Mouse (Mus musculus): ENCODE measurements around the gene Oxtr. TPM values are rescaled to one million over a fixed set of nuclear protein-coding genes. Genes with fewer than 3 reads are reported as not detected.
A peak's percentile ranks its signal among the peaks of the same experiment; 100 is the strongest.

The Oxtr gene
- 0.17 and 0.24 TPM in 2 replicates for polyA plus RNA-seq (2015; fragmentation: Nextera tagmentation; extraction: Ambion mirVana)

DNA sequence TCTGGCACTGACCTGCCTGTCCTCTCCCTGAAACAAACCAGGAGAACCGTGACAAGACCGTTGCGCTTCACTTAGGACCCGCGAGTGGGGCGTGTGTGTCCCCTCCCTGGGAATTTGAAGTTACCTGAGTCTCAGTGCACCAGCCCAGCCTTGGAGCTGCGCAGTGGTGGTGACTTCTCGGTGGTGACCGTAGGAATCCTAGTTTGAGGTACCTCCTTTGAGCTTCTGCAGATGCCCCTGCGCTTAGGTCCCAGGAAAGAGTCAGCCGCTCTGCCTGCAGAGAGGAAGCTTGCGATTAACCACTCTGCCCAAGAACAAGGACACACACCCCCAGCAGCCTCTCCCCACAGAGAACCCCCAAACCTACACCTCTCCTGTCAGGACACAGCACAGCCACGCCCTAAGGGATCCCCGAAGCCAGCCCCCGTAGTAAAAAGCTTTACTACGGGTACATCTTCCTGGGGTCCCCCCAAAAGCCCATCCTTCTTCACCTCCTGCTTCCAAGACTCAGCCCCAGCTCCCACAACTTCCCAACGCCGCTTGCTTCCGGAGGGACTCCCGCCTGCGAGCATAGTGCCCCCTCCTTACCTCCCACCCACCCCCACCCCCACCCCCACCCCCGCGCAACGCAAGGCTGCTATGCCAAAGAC is at the start of gene Oxtr:
Oxtr (minus strand) TSS at position 34 of the 650 bp plus-strand sequence.
- peak; percentile 14 for ATAC-seq
- peak within 1 kb of the TSS; percentile 63 for H3K9ac ChIP-seq (ENCODE audit: low read depth, low read length)
- WGBS, result 7% methylated on average over 24 of the region's 24 CpGs
- peak within 1 kb of the TSS; percentile 91 for H3K4me2 ChIP-seq (ENCODE audit: low read depth, low read length)
- H3K27ac ChIP-seq (ENCODE audit: low read length), result no peak within 1 kb of the TSS
- H3K4me1 ChIP-seq (ENCODE audit: control insufficient read depth, insufficient read depth, low read length), result peaks cover 22% of the 10 kb centered on the region
- peaks cover 37% of the 10 kb centered on the region for H3K27me3 ChIP-seq (replicated peaks; ENCODE audit: control insufficient read depth, insufficient read depth, low read length)
- H3K4me3 ChIP-seq (ENCODE audit: low read length), result peak within 1 kb of the TSS; percentile 51
- no peaks in the 10 kb centered on the region for H3K9me3 ChIP-seq (ENCODE audit: control insufficient read depth, low read length)
- H3K36me3 ChIP-seq (ENCODE audit: control insufficient read depth, insufficient read depth, low read length), result no peaks in the 10 kb centered on the region

DNA sequence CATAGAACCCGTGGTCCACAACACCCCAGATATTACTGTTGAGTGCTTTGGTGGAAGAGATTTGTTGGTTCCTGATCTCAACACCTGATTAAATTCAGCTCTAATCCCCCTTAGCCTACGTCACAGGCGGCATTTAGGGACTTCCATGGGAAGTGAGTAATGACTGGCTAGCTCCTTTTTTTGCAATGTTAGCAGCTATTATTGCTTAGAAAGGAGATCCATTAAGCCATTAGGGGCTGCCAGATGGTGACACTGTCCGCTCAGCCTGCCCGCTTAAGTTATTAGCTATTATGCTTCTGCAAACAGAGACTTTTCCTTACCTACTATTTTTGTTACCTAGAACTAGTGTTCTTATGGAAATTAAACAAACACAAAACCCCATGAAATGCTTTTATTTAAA is 35.7 kb upstream of the Oxtr start:
- Histone ChIP-seq H3K27ac (ENCODE audit: low read length) (no peak overlapping the region), H3K4me3 (ENCODE audit: low read length) (no peak overlapping the region), H3K36me3 (ENCODE audit: control insufficient read depth, insufficient read depth, low read length) (no peaks in the 10 kb centered on the region), H3K9me3 (ENCODE audit: control insufficient read depth, low read length) (no peaks in the 10 kb centered on the region), H3K9ac (ENCODE audit: low read depth, low read length) (no peak overlapping the region), H3K27me3 (replicated peaks; ENCODE audit: control insufficient read depth, insufficient read depth, low read length) (no peaks in the 10 kb centered on the region), H3K4me2 (ENCODE audit: low read depth, low read length) (no peak overlapping the region), H3K4me1 (ENCODE audit: control insufficient read depth, insufficient read depth, low read length) (no peaks in the 10 kb centered on the region)
- WGBS, result 67% methylated on average over 5 of the region's 5 CpGs
- ATAC-seq, result no peak

DNA sequence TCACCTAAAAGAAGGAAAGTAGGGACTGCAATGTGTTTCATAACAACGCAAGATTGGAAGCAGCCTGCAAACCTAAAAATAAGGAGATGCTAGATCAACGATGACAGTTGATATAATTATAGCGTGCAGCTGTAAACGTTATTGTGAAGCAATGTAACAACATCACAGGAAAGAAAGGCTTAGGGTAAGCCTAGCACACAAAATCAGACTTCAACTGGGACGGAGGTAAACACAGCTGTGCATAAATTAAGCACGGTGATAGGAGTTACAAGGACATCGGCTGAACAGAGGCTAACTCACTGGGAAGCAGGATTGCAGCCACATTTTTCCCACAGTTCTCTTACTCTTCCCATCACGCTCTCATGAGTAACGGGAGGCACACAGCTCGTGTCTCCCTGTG is 34.7 kb upstream of the Oxtr start:
- H3K27ac ChIP-seq (ENCODE audit: low read length), result no peak overlapping the region
- H3K9ac ChIP-seq (ENCODE audit: low read depth, low read length), result no peak overlapping the region
- ATAC-seq, result no peak
- no peaks in the 10 kb centered on the region for H3K36me3 ChIP-seq (ENCODE audit: control insufficient read depth, insufficient read depth, low read length)
- no peak overlapping the region for H3K4me3 ChIP-seq (ENCODE audit: low read length)
- 38% methylated on average over 10 of the region's 10 CpGs for WGBS
- no peaks in the 10 kb centered on the region for H3K9me3 ChIP-seq (ENCODE audit: control insufficient read depth, low read length)
- H3K27me3 ChIP-seq (replicated peaks; ENCODE audit: control insufficient read depth, insufficient read depth, low read length), result no peaks in the 10 kb centered on the region
- no peak overlapping the region for H3K4me2 ChIP-seq (ENCODE audit: low read depth, low read length)
- H3K4me1 ChIP-seq (ENCODE audit: control insufficient read depth, insufficient read depth, low read length), result no peaks in the 10 kb centered on the region

DNA sequence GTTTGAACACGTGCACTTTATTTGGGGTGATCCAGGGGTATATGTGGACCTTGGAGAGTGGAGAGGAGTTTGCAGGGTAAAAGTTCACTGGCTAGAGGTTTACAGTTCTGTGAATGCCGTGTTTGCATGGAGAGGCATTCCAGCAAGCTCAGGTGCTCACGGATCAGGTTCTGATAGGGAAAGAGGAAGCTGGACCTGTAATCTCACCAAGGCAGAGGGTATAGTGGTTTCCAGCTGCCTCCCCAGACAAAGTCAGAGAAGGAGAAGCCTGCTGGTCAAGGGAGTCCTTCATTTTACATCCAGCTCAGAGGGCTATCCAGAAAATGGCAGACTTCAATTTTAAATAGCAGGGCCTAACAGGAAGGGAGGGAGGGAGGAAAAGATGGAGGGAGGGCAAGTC is 28.2 kb upstream of the Oxtr start:
- no peak for ATAC-seq
- Histone ChIP-seq H3K4me2 (ENCODE audit: low read depth, low read length) (no peak overlapping the region), H3K27ac (ENCODE audit: low read length) (no peak overlapping the region), H3K9me3 (ENCODE audit: control insufficient read depth, low read length) (no peaks in the 10 kb centered on the region), H3K27me3 (replicated peaks; ENCODE audit: control insufficient read depth, insufficient read depth, low read length) (no peaks in the 10 kb centered on the region), H3K4me3 (ENCODE audit: low read length) (no peak overlapping the region), H3K9ac (ENCODE audit: low read depth, low read length) (no peak overlapping the region), H3K36me3 (ENCODE audit: control insufficient read depth, insufficient read depth, low read length) (no peaks in the 10 kb centered on the region), H3K4me1 (ENCODE audit: control insufficient read depth, insufficient read depth, low read length) (no peaks in the 10 kb centered on the region)
- 66% methylated on average over 3 of the region's 3 CpGs for WGBS

DNA sequence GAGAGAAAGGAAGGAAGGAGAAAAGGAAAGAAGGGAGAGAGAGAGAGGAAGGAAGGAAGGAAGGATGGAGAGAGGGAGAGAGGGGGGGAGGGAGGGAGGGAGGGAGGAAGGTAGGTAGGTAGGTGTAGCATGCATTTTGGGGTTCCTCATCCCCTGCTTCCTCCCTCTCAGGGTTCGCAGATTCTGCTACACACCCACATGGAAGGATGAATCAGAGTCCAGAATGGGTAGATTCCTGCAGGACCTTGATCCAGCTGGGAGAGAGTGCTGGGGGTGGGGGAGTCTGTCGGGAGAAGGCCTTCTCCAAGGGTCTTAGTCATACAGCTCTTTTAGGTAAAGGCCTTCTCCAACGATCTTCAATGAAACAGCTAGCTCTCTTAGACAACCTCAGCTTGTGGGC is 27.8 kb upstream of the Oxtr start:
- Histone ChIP-seq H3K9ac (ENCODE audit: low read depth, low read length) (no peak overlapping the region), H3K36me3 (ENCODE audit: control insufficient read depth, insufficient read depth, low read length) (no peaks in the 10 kb centered on the region), H3K27me3 (replicated peaks; ENCODE audit: control insufficient read depth, insufficient read depth, low read length) (no peaks in the 10 kb centered on the region), H3K4me2 (ENCODE audit: low read depth, low read length) (no peak overlapping the region), H3K4me3 (ENCODE audit: low read length) (no peak overlapping the region), H3K4me1 (ENCODE audit: control insufficient read depth, insufficient read depth, low read length) (no peaks in the 10 kb centered on the region), H3K27ac (ENCODE audit: low read length) (no peak overlapping the region), H3K9me3 (ENCODE audit: control insufficient read depth, low read length) (no peaks in the 10 kb centered on the region)
- no peak for ATAC-seq
- WGBS, result 75% methylated on average over 2 of the region's 3 CpGs

DNA sequence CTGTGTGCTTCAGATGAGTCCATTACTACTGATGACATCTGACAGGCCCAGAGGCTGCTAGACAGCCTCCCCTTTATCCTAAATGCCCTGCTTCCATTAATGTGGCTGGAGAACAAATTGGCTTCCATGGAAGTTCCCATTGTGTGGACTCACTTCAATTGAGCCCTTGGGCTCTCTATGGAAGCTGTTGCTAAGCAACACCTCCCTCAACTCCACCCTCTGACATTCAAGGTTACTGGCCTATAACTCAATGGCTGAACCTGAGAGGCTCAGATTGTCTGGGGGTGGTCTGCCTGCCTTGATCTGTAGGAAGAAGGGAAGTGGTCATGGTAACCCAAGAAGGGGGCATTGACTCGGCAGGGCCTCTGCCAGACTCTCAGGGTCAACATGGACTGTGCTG is 26.8 kb upstream of the Oxtr start:
- no peak overlapping the region for H3K4me2 ChIP-seq (ENCODE audit: low read depth, low read length)
- no peaks in the 10 kb centered on the region for H3K36me3 ChIP-seq (ENCODE audit: control insufficient read depth, insufficient read depth, low read length)
- no peak overlapping the region for H3K27ac ChIP-seq (ENCODE audit: low read length)
- H3K9ac ChIP-seq (ENCODE audit: low read depth, low read length), result no peak overlapping the region
- no peaks in the 10 kb centered on the region for H3K4me1 ChIP-seq (ENCODE audit: control insufficient read depth, insufficient read depth, low read length)
- no peaks in the 10 kb centered on the region for H3K27me3 ChIP-seq (replicated peaks; ENCODE audit: control insufficient read depth, insufficient read depth, low read length)
- no peaks in the 10 kb centered on the region for H3K9me3 ChIP-seq (ENCODE audit: control insufficient read depth, low read length)
- ATAC-seq, result no peak
- WGBS, result 13% methylated on average over 1 of the region's 1 CpGs
- no peak overlapping the region for H3K4me3 ChIP-seq (ENCODE audit: low read length)

DNA sequence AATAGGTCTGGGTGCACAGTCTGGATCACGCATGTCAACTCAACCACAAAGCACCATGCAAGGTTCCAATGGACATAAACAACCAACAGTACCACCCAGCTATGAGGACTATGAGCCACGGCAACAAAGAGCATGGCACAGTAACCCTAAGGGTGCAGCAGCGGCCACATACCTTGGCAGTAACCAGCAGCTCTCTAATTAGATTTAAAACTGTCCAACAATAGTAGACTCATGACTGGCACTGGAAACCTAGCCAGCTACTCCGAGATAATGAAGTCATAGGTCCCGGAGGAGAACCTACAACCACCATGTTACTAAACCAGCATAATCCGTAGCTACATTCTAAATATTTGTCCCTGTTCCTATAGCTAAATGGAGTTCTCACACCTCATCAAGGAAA is 24.8 kb upstream of the Oxtr start:
- Histone ChIP-seq H3K36me3 (ENCODE audit: control insufficient read depth, insufficient read depth, low read length) (no peaks in the 10 kb centered on the region), H3K27ac (ENCODE audit: low read length) (no peak overlapping the region), H3K4me1 (ENCODE audit: control insufficient read depth, insufficient read depth, low read length) (no peaks in the 10 kb centered on the region), H3K4me3 (ENCODE audit: low read length) (no peak overlapping the region), H3K9ac (ENCODE audit: low read depth, low read length) (no peak overlapping the region), H3K27me3 (replicated peaks; ENCODE audit: control insufficient read depth, insufficient read depth, low read length) (no peaks in the 10 kb centered on the region), H3K4me2 (ENCODE audit: low read depth, low read length) (no peak overlapping the region), H3K9me3 (ENCODE audit: control insufficient read depth, low read length) (no peaks in the 10 kb centered on the region)
- WGBS, result 88% methylated on average over 6 of the region's 6 CpGs
- no peak for ATAC-seq

DNA sequence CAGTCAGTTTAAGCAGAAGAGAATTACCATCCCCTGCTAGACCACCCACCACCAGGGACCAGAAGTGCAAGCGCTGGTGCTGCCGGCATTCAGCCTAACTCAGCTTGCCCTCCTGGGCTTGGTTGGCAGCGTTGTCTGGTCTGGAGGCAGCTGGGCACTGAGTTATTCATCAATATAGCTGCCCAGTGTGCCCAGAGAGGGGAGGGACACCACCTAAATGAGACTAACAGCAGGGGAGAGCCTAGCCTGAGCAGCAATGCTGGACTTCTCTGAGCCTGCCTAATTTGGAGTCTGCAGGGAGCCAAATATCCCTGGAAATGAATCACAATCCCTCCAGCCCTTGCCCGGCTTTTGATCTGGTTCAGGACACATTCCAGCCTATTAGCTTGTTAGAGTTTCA is 20.6 kb upstream of the Oxtr start:
- Histone ChIP-seq H3K36me3 (ENCODE audit: control insufficient read depth, insufficient read depth, low read length) (no peaks in the 10 kb centered on the region), H3K4me3 (ENCODE audit: low read length) (no peak overlapping the region), H3K27ac (ENCODE audit: low read length) (no peak overlapping the region), H3K4me2 (ENCODE audit: low read depth, low read length) (no peak overlapping the region), H3K9me3 (ENCODE audit: control insufficient read depth, low read length) (no peaks in the 10 kb centered on the region), H3K4me1 (ENCODE audit: control insufficient read depth, insufficient read depth, low read length) (no peaks in the 10 kb centered on the region), H3K27me3 (replicated peaks; ENCODE audit: control insufficient read depth, insufficient read depth, low read length) (no peaks in the 10 kb centered on the region), H3K9ac (ENCODE audit: low read depth, low read length) (no peak overlapping the region)
- WGBS, result 37% methylated on average over 4 of the region's 4 CpGs
- ATAC-seq, result no peak

DNA sequence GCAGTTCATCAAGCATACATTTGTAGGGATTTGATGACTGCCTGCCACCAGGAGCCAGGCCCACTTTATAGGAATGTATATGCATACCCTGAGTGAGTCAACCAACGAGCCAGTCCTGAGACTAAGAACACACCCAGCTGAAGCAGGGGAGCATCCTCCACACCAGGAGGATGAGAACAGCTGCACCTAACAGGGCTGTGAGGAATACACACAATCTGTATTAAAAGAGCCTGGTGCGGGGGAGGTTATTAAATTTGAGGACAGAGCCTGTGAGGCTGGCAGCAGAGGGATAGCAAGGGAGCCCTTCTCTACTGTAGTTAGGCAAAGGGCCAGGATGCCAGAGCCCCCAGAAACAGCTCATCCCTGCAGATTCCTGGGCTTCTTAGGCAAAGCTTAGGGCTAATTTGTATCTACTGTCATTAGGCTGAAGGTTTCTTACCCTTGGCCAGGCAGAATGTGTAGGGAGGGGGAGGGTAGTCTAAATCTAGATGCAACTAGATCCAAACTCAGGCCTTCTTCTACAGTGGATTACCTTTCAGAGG is 19.9 kb upstream of the Oxtr start:
- Histone ChIP-seq H3K9me3 (ENCODE audit: control insufficient read depth, low read length) (no peaks in the 10 kb centered on the region), H3K9ac (ENCODE audit: low read depth, low read length) (no peak overlapping the region), H3K4me3 (ENCODE audit: low read length) (no peak overlapping the region), H3K4me1 (ENCODE audit: control insufficient read depth, insufficient read depth, low read length) (no peaks in the 10 kb centered on the region), H3K4me2 (ENCODE audit: low read depth, low read length) (no peak overlapping the region), H3K27ac (ENCODE audit: low read length) (no peak overlapping the region), H3K27me3 (replicated peaks; ENCODE audit: control insufficient read depth, insufficient read depth, low read length) (no peaks in the 10 kb centered on the region), H3K36me3 (ENCODE audit: control insufficient read depth, insufficient read depth, low read length) (no peaks in the 10 kb centered on the region)
- WGBS, result 48% methylated on average over 2 of the region's 2 CpGs
- peak; percentile 42 for ATAC-seq

DNA sequence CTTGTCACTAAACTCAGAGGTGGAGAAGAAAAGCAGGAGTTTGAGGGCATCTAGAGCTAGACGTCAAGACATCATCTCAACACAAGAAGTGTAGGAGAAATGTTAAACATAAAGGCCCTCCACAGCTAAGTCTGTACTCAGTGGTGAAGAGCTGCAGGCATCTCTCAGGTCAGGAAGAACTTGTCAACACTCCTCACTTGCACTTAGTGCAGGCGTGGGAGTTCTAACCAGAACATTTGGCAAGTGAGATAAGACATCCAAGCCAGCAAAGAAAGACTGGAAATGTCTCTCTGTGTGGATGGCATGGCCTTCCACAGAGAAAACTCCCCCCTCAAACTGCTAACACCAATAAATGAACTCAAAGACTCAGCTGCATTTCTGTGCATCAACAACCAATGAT is 17.9 kb upstream of the Oxtr start:
- no peak for ATAC-seq
- no peak overlapping the region for H3K4me2 ChIP-seq (ENCODE audit: low read depth, low read length)
- no peak overlapping the region for H3K27ac ChIP-seq (ENCODE audit: low read length)
- H3K36me3 ChIP-seq (ENCODE audit: control insufficient read depth, insufficient read depth, low read length), result no peaks in the 10 kb centered on the region
- WGBS, result 58% methylated on average over 2 of the region's 2 CpGs
- H3K4me1 ChIP-seq (ENCODE audit: control insufficient read depth, insufficient read depth, low read length), result no peaks in the 10 kb centered on the region
- H3K9ac ChIP-seq (ENCODE audit: low read depth, low read length), result no peak overlapping the region
- H3K9me3 ChIP-seq (ENCODE audit: control insufficient read depth, low read length), result no peaks in the 10 kb centered on the region
- H3K27me3 ChIP-seq (replicated peaks; ENCODE audit: control insufficient read depth, insufficient read depth, low read length), result no peaks in the 10 kb centered on the region
- no peak overlapping the region for H3K4me3 ChIP-seq (ENCODE audit: low read length)
